Mouse (Mus musculus): ENCODE measurements around the gene Cfap100.

Cfap100 gene

GRCm38 (mm10) chr6:90461181-90461580 is 32.6 kb upstream of the Cfap100 start:
- DNase-seq (ENCODE audit: extremely low spot score, low spot score) = no peak

GRCm38 (mm10) chr6:90457421-90457820 is 28.8 kb upstream of the Cfap100 start:
- DNase-seq (ENCODE audit: extremely low spot score, low spot score) = no peak

- no peak for DNase-seq (ENCODE audit: extremely low spot score, low spot score)
Observed at GRCm38 (mm10) chr6:90453751-90454150, 25.2 kb upstream of the Cfap100 start.

- DNase-seq (ENCODE audit: extremely low spot score, low spot score) = no peak
Observed at GRCm38 (mm10) chr6:90452603-90453002, 24.0 kb upstream of the Cfap100 start.

GRCm38 (mm10) chr6:90451512-90451911 is 22.9 kb upstream of the Cfap100 start:
- no peak for DNase-seq (ENCODE audit: extremely low spot score, low spot score)

- DNase-seq (ENCODE audit: extremely low spot score, low spot score) = no peak
Observed at GRCm38 (mm10) chr6:90450697-90451096, 22.1 kb upstream of the Cfap100 start.

- DNase-seq (ENCODE audit: extremely low spot score, low spot score) = peak; percentile 57
Observed at GRCm38 (mm10) chr6:90450179-90450578, 21.6 kb upstream of the Cfap100 start.

- no peak for DNase-seq (ENCODE audit: extremely low spot score, low spot score)
Observed at GRCm38 (mm10) chr6:90446883-90447282, 18.3 kb upstream of the Cfap100 start.

- DNase-seq (ENCODE audit: extremely low spot score, low spot score) = no peak
Observed at GRCm38 (mm10) chr6:90437041-90437440, 8.4 kb upstream of the Cfap100 start.

GRCm38 (mm10) chr6:90436192-90436907 is 7.8 kb upstream of the Cfap100 start:
- DNase-seq (ENCODE audit: extremely low spot score, low spot score) = no peak

- peak; percentile 64 for DNase-seq (ENCODE audit: extremely low spot score, low spot score)
Observed at GRCm38 (mm10) chr6:90435195-90435618, 6.6 kb upstream of the Cfap100 start.

- DNase-seq (ENCODE audit: extremely low spot score, low spot score) = no peak
Observed at GRCm38 (mm10) chr6:90434687-90435086, 6.1 kb upstream of the Cfap100 start.

- DNase-seq (ENCODE audit: extremely low spot score, low spot score) = no peak
Observed at GRCm38 (mm10) chr6:90431487-90431886, 2.9 kb upstream of the Cfap100 start.

GRCm38 (mm10) chr6:90429911-90430310 is 1.3 kb upstream of the Cfap100 start:
- no peak for DNase-seq (ENCODE audit: extremely low spot score, low spot score)

GRCm38 (mm10) chr6:90426003-90426402 is 2.6 kb downstream of the Cfap100 start:
- DNase-seq (ENCODE audit: extremely low spot score, low spot score) = no peak

- no peak for DNase-seq (ENCODE audit: extremely low spot score, low spot score)
Observed at GRCm38 (mm10) chr6:90425361-90425760, 3.2 kb downstream of the Cfap100 start.

- peak; percentile 79 for DNase-seq (ENCODE audit: extremely low spot score, low spot score)
Observed at GRCm38 (mm10) chr6:90422565-90422964, 6.0 kb downstream of the Cfap100 start.

- DNase-seq (ENCODE audit: extremely low spot score, low spot score) = no peak
Observed at GRCm38 (mm10) chr6:90411926-90412325, 16.7 kb downstream of the Cfap100 start.

- DNase-seq (ENCODE audit: extremely low spot score, low spot score) = no peak
Observed at GRCm38 (mm10) chr6:90410972-90411371, 17.6 kb downstream of the Cfap100 start.

- DNase-seq (ENCODE audit: extremely low spot score, low spot score) = no peak
Observed at GRCm38 (mm10) chr6:90408632-90409031, 20.0 kb downstream of the Cfap100 start.

GRCm38 (mm10) chr6:90397291-90397690 is 31.3 kb downstream of the Cfap100 start:
- no peak for DNase-seq (ENCODE audit: extremely low spot score, low spot score)

GRCm38 (mm10) chr6:90395751-90396150 is 32.8 kb downstream of the Cfap100 start:
- no peak for DNase-seq (ENCODE audit: extremely low spot score, low spot score)

- no peak for DNase-seq (ENCODE audit: extremely low spot score, low spot score)
Observed at GRCm38 (mm10) chr6:90393948-90394347, 34.6 kb downstream of the Cfap100 start.
